Mouse (Mus musculus) layer of hippocampus, adult 8-10 months (tissue): Measurements from ENCODE around the gene Wsb2. TPM values are rescaled to one million over a fixed set of nuclear protein-coding genes. Genes with fewer than 3 reads are reported as not detected.
"Not testable (repeated sequence)": the region's sequence is repeated elsewhere in the genome, so short reads cannot be mapped to it uniquely, and the experiment has no call there.

Experiments used
- DNase-seq, 2 experiments: peaks; one replicate each; pipeline ENCODE4 v3.0.0; 2022; ENCODE audit warnings: low spot score in 2 of 2
- total RNA-seq, 4 experiments: library from RNA; stranded (reverse); gene quantifications; 2 replicates each; pipeline ENCODE4 v1.2.4; 2022

Gene Wsb2
- total RNA-seq, 4 experiments from 2014 or later, result 228 to 259 (median 247) TPM

GRCm38 (mm10) chr5:117356365-117357128, 557 bp upstream of the Wsb2 start:
- no peak for DNase-seq

GRCm38 (mm10) chr5:117357478-117358247, 559 bp downstream of the Wsb2 start:
- no peak for DNase-seq

GRCm38 (mm10) chr5:117358248-117358630, 1.1 kb downstream of the Wsb2 start:
- DNase-seq, result no peak

GRCm38 (mm10) chr5:117358725-117359124, 1.6 kb downstream of the Wsb2 start:
- DNase-seq, result peak; percentile 63 to 74

DNA sequence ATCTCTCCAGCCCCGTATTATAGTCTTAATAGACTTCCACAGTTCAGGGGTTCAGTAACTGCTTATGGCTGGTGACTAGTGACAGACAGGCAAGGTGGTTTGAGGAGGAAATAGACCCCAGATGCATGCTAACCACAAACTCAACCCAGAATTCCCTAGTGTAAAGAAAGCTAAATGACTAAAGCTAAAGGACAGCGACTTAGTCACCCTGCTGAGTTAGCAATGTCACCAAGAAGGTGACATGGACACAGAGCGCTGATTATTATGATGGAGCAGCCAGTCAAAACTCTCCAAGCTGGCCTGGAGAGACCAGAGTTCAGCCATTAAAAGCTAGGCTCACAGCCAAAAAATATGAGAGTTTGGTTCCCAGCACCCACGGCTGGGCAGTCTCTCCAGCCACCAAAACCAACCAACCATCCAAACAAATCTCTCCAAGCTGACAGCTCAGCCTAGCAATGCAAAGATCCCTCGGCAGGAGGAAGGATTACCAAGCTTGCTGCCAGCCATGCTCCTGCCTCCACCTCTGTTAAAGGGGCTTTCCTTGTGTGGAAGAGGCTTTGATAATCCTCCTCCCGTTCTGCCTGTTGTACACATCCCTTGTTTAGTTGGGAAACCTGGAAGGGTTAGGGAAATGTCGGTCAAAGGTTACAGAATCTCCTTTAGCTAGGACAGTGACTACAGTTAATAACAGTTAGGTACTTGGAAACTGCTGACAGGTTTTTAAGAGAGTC, 2.6 kb downstream of the Wsb2 start:
- DNase-seq, result no peak

GRCm38 (mm10) chr5:117360228-117360515, 3.1 kb downstream of the Wsb2 start:
- DNase-seq, result no peak

DNA sequence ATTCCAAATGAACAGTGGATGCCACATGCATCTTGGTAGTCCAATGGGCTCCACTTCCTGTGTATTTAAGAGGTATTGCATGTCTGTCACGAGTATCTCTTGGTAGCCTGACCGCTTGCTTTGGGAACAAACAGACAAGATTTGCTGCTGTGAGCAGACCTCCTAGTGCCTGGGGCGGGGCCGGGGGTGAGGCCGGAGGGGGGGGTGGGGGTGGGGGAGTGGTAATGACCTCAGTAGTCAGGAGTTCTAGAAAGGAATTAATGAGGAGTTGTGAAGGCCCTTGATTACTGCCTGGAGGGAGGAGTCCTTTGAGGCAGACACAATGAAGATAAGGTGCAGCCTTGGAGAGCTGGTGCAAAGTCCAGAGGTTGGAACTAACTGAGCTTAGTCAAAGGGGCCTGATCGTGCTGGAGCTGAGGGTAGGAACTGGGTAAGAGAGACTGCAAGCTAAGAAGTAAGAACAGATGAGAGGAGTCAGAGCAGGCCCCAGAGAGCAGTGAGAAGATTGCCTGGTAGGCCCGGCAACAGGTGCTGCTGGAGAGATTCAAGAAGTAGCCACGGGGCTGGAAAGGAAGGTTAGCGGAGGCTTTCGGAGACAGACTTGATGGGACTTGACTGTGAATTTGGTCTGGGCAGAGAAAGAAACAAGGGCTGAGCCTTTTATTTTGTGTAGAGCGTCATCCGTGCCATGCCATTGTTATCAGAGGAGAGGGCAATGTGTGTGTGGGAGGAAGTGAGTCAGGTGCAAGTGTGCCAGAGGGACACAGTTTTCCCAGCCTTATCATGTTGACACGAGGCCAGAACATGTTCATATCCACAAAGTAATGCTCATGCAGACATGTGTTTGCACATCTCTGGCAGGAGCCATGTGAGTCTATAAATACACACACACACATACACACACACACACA, 3.8 kb downstream of the Wsb2 start:
- no peak for DNase-seq

- no peak for DNase-seq
Measured at GRCm38 (mm10) chr5:117361590-117361989, 4.5 kb downstream of the Wsb2 start.

DNA sequence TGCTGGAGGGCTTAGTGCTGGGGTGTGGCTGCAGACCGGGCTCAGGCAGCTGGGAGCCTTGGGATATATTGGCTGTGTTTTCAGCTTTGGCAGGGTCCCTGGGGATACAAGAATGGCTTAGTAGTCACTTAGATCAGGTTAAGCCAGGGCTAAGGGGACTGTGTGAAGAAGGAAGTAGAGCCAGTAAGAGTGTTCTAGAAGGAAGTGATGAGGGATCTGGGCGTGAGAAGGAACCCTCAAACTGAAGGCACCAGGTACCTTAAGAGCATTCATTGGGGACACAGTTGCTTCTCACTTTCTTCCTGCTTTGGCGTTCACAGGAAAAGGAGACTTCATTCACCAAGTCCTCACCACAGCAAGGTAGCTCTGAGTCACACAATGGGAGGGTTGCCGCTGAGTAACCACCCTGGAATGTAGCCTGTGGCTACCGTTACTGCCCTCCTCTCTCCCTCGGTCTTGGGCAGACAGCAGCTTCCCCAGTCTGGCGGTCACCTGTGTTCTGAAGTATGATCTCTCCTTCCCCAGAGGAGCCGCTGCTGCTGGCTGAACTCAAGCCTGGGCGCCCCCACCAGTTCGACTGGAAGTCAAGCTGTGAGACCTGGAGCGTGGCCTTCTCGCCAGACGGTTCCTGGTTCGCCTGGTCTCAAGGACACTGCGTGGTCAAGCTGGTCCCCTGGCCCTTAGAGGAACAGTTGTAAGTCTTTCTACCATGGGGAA, 6.1 kb downstream of the Wsb2 start:
- no peak for DNase-seq

- no peak for DNase-seq
Measured at GRCm38 (mm10) chr5:117364821-117365220, 7.7 kb downstream of the Wsb2 start.

DNA sequence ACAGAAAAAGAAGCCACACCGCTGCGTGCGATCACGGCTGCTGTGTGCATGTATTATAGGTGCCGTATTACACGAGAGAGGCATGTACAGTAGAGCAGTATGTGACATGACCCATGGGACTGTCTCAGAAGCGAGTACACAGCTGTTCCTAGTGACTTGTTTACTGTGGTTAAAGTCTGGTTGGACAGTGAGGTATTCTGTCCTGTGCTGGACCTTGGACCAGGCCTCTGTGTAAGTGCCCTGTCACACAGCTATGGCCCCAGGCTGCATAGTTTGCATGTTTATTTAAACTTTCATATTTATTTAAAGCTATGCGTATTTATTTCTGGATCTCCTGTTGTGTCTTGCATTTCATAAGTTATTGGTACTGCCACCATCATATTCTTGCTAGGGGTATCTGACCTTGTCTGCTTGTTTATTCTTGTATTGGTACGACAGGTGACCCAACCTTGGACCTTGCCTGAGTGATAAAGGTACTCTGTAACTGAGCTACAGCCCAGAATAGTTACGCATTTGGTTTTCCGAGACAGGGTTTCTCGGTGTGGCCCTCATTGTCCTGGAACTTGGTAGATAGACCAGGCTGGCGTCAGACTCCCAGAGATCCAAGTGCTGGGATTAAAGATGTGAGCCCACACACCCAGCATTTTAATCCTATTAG, 8.9 kb downstream of the Wsb2 start:
- no peak for DNase-seq

DNA sequence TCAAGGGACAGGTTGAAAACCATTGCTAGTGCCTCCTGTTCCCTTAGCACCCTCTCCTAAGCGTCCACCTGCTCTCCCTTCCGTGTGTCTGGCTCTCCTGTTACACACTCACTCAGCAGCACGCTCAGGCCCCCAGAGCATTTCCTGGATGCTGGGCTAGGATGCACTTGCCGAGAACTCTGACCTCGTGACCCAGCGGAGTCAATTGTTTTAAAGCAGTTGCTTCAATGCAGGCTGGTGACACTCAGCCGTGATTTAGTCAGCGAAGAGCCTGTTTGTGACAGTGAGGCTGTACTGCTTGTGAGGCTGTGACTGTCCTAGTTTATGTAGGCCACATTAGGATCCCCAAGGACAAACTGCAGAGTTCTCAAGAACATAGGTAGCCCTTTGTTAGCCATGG, 10.1 kb downstream of the Wsb2 start:
- no peak for DNase-seq

GRCm38 (mm10) chr5:117370592-117370991, 13.5 kb downstream of the Wsb2 start:
- DNase-seq, result no peak

GRCm38 (mm10) chr5:117373418-117373817, 16.3 kb downstream of the Wsb2 start:
- DNase-seq, result no peak

- DNase-seq, result no peak
Measured at GRCm38 (mm10) chr5:117374372-117375049, 17.4 kb downstream of the Wsb2 start.

DNA sequence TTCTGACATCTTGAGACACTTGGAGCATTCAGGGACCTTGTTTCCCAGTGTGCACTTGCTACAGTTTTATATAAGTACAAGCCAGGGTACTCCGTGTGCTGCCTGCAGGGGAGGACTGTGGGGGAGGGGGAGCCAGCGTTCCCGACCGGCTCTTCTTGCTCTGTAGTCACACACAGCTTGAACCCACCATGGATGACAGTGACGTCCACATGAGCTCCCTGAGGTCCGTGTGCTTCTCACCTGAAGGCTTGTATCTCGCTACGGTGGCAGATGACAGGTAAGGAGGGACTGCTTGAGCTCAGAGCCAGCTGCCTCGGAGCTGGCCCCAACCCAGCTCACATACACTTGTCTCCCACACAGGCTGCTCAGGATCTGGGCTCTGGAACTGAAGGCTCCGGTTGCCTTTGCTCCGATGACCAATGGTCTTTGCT, 19.2 kb downstream of the Wsb2 start:
- peak in 1 of 2 experiments; percentile 34 for DNase-seq

DNA sequence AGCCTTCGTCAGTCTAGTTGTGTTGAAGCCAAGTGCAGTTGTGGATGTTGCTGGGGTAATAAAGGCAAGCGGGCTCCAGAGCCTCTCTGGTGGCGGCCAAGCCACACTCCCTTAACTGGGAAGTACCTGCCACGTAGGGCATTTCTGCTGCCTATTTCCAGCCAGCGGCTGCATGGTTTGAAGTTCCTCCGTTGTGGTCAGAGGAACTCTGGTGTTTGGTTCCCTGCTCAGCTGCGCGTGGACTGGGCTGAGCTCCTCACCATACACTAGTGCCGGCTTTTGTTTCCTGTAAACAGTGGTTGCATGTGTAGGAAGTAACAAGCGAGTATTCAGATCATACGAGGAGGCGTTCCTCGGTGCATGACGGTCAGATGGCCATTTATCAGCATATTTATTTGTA, 20.6 kb downstream of the Wsb2 start:
- not testable (repeated sequence) for DNase-seq

GRCm38 (mm10) chr5:117380199-117380598, 23.1 kb downstream of the Wsb2 start:
- DNase-seq, result no peak

GRCm38 (mm10) chr5:117381785-117382184, 24.7 kb downstream of the Wsb2 start:
- DNase-seq, result no peak
